Mouse (Mus musculus) liver, postnatal 0 days (tissue): ENCODE measurements around the gene Slc30a1.

Experiments used
- CTCF ChIP-seq: sonication (generic); IDR thresholded peaks from 2 replicates; pipeline ENCODE4 v1.5.1; 2016; ENCODE audit warnings: antibody characterized with exemption, low read depth
- EP300 ChIP-seq: IDR thresholded peaks from 2 replicates; pipeline ENCODE4 v1.6.1; 2016; ENCODE audit warnings: antibody characterized with exemption, low read depth, mild to moderate bottlenecking

DNA sequence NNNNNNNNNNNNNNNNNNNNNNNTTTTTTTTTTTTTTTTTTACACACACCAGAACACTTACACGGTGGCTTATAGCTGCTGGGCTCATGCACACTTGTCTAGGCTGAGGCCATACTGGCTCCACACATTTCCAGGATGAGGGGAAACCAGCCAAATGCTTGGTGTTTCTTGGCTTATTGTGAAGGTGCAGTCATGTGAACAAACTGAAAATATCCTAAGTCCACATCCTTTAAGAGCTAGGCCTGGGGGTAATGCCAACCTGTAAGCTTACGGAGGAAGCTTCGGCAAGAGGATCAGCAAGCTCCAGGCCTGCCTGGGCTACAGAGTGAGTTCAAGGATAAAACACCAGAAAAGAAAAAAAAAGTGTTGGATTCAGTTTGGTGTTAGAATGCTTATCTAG, 50.8 kb downstream of the Slc30a1 start:
- TF ChIP-seq CTCF (no peak), EP300 (no peak)
